Mouse (Mus musculus): ENCODE results near the gene Bptf.
"Not testable (repeated sequence)": the region's sequence is repeated elsewhere in the genome, so short reads cannot be mapped to it uniquely, and the experiment has no call there.

Bptf gene

GRCm38 (mm10) chr11:107117789-107118188 is 14.1 kb downstream of the Bptf start:
- DNase-seq (ENCODE audit: extremely low spot score) = no peak

- DNase-seq (ENCODE audit: extremely low spot score) = no peak
Measured at GRCm38 (mm10) chr11:107113881-107114557, 17.9 kb downstream of the Bptf start.

GRCm38 (mm10) chr11:107113112-107113511 is 18.8 kb downstream of the Bptf start:
- DNase-seq (ENCODE audit: extremely low spot score) = peak; percentile 28

- DNase-seq (ENCODE audit: extremely low spot score) = no peak
Measured at GRCm38 (mm10) chr11:107109669-107110068, 22.3 kb downstream of the Bptf start.

GRCm38 (mm10) chr11:107108892-107109291 is 23.0 kb downstream of the Bptf start:
- DNase-seq (ENCODE audit: extremely low spot score) = no peak

GRCm38 (mm10) chr11:107107725-107108078 is 24.2 kb downstream of the Bptf start:
- DNase-seq (ENCODE audit: extremely low spot score) = no peak

GRCm38 (mm10) chr11:107106978-107107724 is 24.8 kb downstream of the Bptf start:
- DNase-seq (ENCODE audit: extremely low spot score) = no peak

GRCm38 (mm10) chr11:107106461-107106860 is 25.5 kb downstream of the Bptf start:
- DNase-seq (ENCODE audit: extremely low spot score) = no peak

GRCm38 (mm10) chr11:107105227-107105626 is 26.7 kb downstream of the Bptf start:
- DNase-seq (ENCODE audit: extremely low spot score) = peak; percentile 61

GRCm38 (mm10) chr11:107103736-107104135 is 28.2 kb downstream of the Bptf start:
- DNase-seq (ENCODE audit: extremely low spot score) = no peak

- DNase-seq (ENCODE audit: extremely low spot score) = no peak
Measured at GRCm38 (mm10) chr11:107103224-107103589, 28.7 kb downstream of the Bptf start.

- no peak for DNase-seq (ENCODE audit: extremely low spot score)
Measured at GRCm38 (mm10) chr11:107102465-107103223, 29.3 kb downstream of the Bptf start.

- DNase-seq (ENCODE audit: extremely low spot score) = no peak
Measured at GRCm38 (mm10) chr11:107096973-107097372, 35.0 kb downstream of the Bptf start.

GRCm38 (mm10) chr11:107093871-107094270 is 38.1 kb downstream of the Bptf start:
- no peak for DNase-seq (ENCODE audit: extremely low spot score)

- DNase-seq (ENCODE audit: extremely low spot score) = no peak
Measured at GRCm38 (mm10) chr11:107092637-107093036, 39.3 kb downstream of the Bptf start.

- no peak for DNase-seq (ENCODE audit: extremely low spot score)
Measured at GRCm38 (mm10) chr11:107085866-107086265, 46.1 kb downstream of the Bptf start.

GRCm38 (mm10) chr11:107083480-107083879 is 48.4 kb downstream of the Bptf start:
- DNase-seq (ENCODE audit: extremely low spot score) = no peak

GRCm38 (mm10) chr11:107065216-107065785 is 66.6 kb downstream of the Bptf start:
- DNase-seq (ENCODE audit: extremely low spot score) = no peak

- no peak for DNase-seq (ENCODE audit: extremely low spot score)
Measured at GRCm38 (mm10) chr11:107064590-107064989, 67.3 kb downstream of the Bptf start.

GRCm38 (mm10) chr11:107063067-107063466 is 68.9 kb downstream of the Bptf start:
- DNase-seq (ENCODE audit: extremely low spot score) = no peak

- DNase-seq (ENCODE audit: extremely low spot score) = no peak
Measured at GRCm38 (mm10) chr11:107060941-107061340, 71.0 kb downstream of the Bptf start.

- not testable (repeated sequence) for DNase-seq (ENCODE audit: extremely low spot score)
Measured at GRCm38 (mm10) chr11:107059634-107060033, 72.3 kb downstream of the Bptf start.
